Mouse (Mus musculus) midbrain, postnatal 0 days (tissue): ENCODE data around the gene Ntmt1. TPM values are rescaled to one million over a fixed set of nuclear protein-coding genes. Genes with fewer than 3 reads are reported as not detected.

Source experiments
- ATAC-seq: fragments of 200-750 bp; cut with Nextera tagmentation; 2 replicates; pipeline ENCODE4 v1.8.0; 2017; ENCODE audit warnings: moderate number of reproducible peaks, mild to moderate bottlenecking, moderate TSS enrichment, moderate library complexity; ENCODE audit not compliant: low FRiP score
- DNase-seq: peaks from one replicate; pipeline ENCODE4 v3.0.0-alpha.2; 2015; ENCODE audit warnings: low spot score
- H3K27ac ChIP-seq: fragments of 300-500 bp; sonication (generic); 2 replicates; pipeline ENCODE4 v1.5.1; 2014; ENCODE audit warnings: low read depth, mild to moderate bottlenecking, low read length, mixed read lengths
- H3K27me3 ChIP-seq: fragments of 300-500 bp; sonication (generic); 2 replicates; pipeline ENCODE4 v1.6.1; 2014; ENCODE audit warnings: low read length, control low read depth, mixed read lengths; ENCODE audit not compliant: insufficient read depth
- H3K36me3 ChIP-seq: fragments of 300-500 bp; sonication (generic); 2 replicates; pipeline ENCODE4 v1.6.1; 2014; ENCODE audit warnings: low read length, control low read depth, mixed read lengths; ENCODE audit not compliant: insufficient read depth
- H3K4me1 ChIP-seq: fragments of 300-500 bp; sonication (generic); 2 replicates; pipeline ENCODE4 v1.6.1; 2014; ENCODE audit warnings: mild to moderate bottlenecking, control low read depth, antibody characterized with exemption, low read length, mixed read lengths; ENCODE audit not compliant: insufficient read depth
- H3K4me2 ChIP-seq: fragments of 300-500 bp; sonication (generic); 2 replicates; pipeline ENCODE4 v1.6.1; 2014; ENCODE audit warnings: low read depth, mild to moderate bottlenecking, low read length, mixed read lengths; ENCODE audit not compliant: poor library complexity, severe bottlenecking
- H3K4me3 ChIP-seq: fragments of 300-500 bp; sonication (generic); 2 replicates; pipeline ENCODE4 v1.5.1; 2014; ENCODE audit warnings: low read depth, mild to moderate bottlenecking, low read length, moderate library complexity
- H3K9ac ChIP-seq: fragments of 300-500 bp; sonication (generic); replicated peaks from 2 replicates; pipeline ENCODE4 v1.6.1; 2014; ENCODE audit warnings: mild to moderate bottlenecking, low read length, moderate library complexity, mixed read lengths; ENCODE audit not compliant: poor library complexity, severe bottlenecking
- H3K9me3 ChIP-seq: fragments of 300-500 bp; sonication (generic); 2 replicates; pipeline ENCODE4 v1.6.1; 2016; ENCODE audit warnings: low read length, control low read depth
- CTCF ChIP-seq: IDR thresholded peaks from 2 replicates; pipeline ENCODE4 v1.5.1; 2016; ENCODE audit warnings: antibody characterized with exemption, mild to moderate bottlenecking
- WGBS: fragments of 180-500 bp; shearing (Covaris S2); extraction: QIAGEN DNeasy Blood & Tissue Kit; methylation state at CpG from one replicate; pipeline ENCODE4 v1.1.7; 2014; 5-methylcytosine and 5-hydroxymethylcytosine counted together
- polyA plus RNA-seq: library from polyadenylated mRNA; unstranded; fragments of >200 nt; fragmentation: Nextera tagmentation; extraction: Ambion mirVana; gene quantifications from 2 replicates; pipeline ENCODE4 v1.2.1, GENCODE M21; 2015
- total RNA-seq: library from RNA; depleted of rRNA; stranded (reverse); fragments of >200 nt; gene quantifications from 2 replicates; pipeline ENCODE4 v1.2.3, GENCODE M21; 2014

Ntmt1 gene
- total and polyA plus RNA-seq, 2 experiments from 2014 or later: 62.2 to 90.3 TPM

GRCm38 (mm10) chr2:30766446-30766845 lies 41.2 kb upstream of the Ntmt1 start:
- H3K4me3 ChIP-seq: no peak overlapping the region
- no peak overlapping the region for H3K27ac ChIP-seq
- H3K36me3 ChIP-seq: no peaks in the 10 kb centered on the region
- H3K27me3 ChIP-seq: no peaks in the 10 kb centered on the region
- H3K9me3 ChIP-seq: no peaks in the 10 kb centered on the region
- H3K9ac ChIP-seq: no peak overlapping the region
- no peak for ATAC-seq
- H3K4me2 ChIP-seq: no peak overlapping the region
- TF ChIP-seq CTCF: no peak
- DNase-seq: no peak
- 79% methylated on average over 5 of the region's 5 CpGs for WGBS
- no peaks in the 10 kb centered on the region for H3K4me1 ChIP-seq

GRCm38 (mm10) chr2:30767626-30768240 lies 39.9 kb upstream of the Ntmt1 start:
- 0 out of 2 replicates have a peak, but pooled peaks cover 2% of the 10 kb centered on the region for H3K4me1 ChIP-seq
- H3K4me2 ChIP-seq: no peak overlapping the region
- DNase-seq (no peak), ATAC-seq (no peak)
- H3K9me3 ChIP-seq: no peaks in the 10 kb centered on the region
- no peak overlapping the region for H3K4me3 ChIP-seq
- no peaks in the 10 kb centered on the region for H3K36me3 ChIP-seq
- no peak overlapping the region for H3K9ac ChIP-seq
- no peak for TF ChIP-seq CTCF
- H3K27me3 ChIP-seq: no peaks in the 10 kb centered on the region
- 64% methylated on average over 7 of the region's 7 CpGs for WGBS
- H3K27ac ChIP-seq: no peak overlapping the region

GRCm38 (mm10) chr2:30768529-30768928 lies 39.1 kb upstream of the Ntmt1 start:
- Histone ChIP-seq H3K36me3 (no peaks in the 10 kb centered on the region), H3K4me3 (no peak overlapping the region), H3K9ac (no peak overlapping the region), H3K27ac (no peak overlapping the region), H3K4me1 (0 out of 2 replicates have a peak, but pooled peaks cover 2% of the 10 kb centered on the region), H3K9me3 (no peaks in the 10 kb centered on the region), H3K4me2 (no peak overlapping the region), H3K27me3 (no peaks in the 10 kb centered on the region)
- ATAC-seq: no peak
- 81% methylated on average over 5 of the region's 5 CpGs for WGBS
- no peak for TF ChIP-seq CTCF
- no peak for DNase-seq

GRCm38 (mm10) chr2:30769187-30769586 lies 38.4 kb upstream of the Ntmt1 start:
- TF ChIP-seq CTCF: peak; percentile 62
- DNase-seq (peak; percentile 62), ATAC-seq (no peak)
- Histone ChIP-seq H3K4me2 (no peak overlapping the region), H3K27ac (no peak overlapping the region), H3K9ac (no peak overlapping the region), H3K27me3 (no peaks in the 10 kb centered on the region), H3K4me3 (no peak overlapping the region), H3K9me3 (no peaks in the 10 kb centered on the region), H3K36me3 (no peaks in the 10 kb centered on the region), H3K4me1 (0 out of 2 replicates have a peak, but pooled peaks cover 2% of the 10 kb centered on the region)
- 50% methylated on average over 6 of the region's 6 CpGs for WGBS

- TF ChIP-seq CTCF: no peak
- H3K27ac ChIP-seq: peak overlapping the region; percentile 51
- no peak for DNase-seq
Measured at GRCm38 (mm10) chr2:30771368-30771805, 36.2 kb upstream of the Ntmt1 start.

GRCm38 (mm10) chr2:30771806-30772460 lies 35.7 kb upstream of the Ntmt1 start:
- Histone ChIP-seq H3K9ac (peak overlapping the region; percentile 74), H3K9me3 (no peaks in the 10 kb centered on the region), H3K27ac (peak overlapping the region; percentile 51), H3K4me3 (peak overlapping the region; percentile 41), H3K36me3 (no peaks in the 10 kb centered on the region), H3K4me2 (peak overlapping the region; percentile 83), H3K4me1 (0 out of 2 replicates have a peak, but pooled peaks cover 2% of the 10 kb centered on the region), H3K27me3 (no peaks in the 10 kb centered on the region)
- WGBS: 5% methylated on average over 19 of the region's 19 CpGs
- no peak for TF ChIP-seq CTCF
- DNase-seq (peak; percentile 74), ATAC-seq (peak; percentile 44; the same call in 1 of the 2 replicates)

More at GRCm38 (mm10) chr2:30771368-30771805, 36.2 kb upstream of the Ntmt1 start:
- no peak for ATAC-seq
- peak overlapping the region; percentile 41 for H3K4me3 ChIP-seq
- no peaks in the 10 kb centered on the region for H3K36me3 ChIP-seq
- no peaks in the 10 kb centered on the region for H3K27me3 ChIP-seq
- peak overlapping the region; percentile 74 for H3K9ac ChIP-seq
- 0 out of 2 replicates have a peak, but pooled peaks cover 2% of the 10 kb centered on the region for H3K4me1 ChIP-seq
- peak overlapping the region; percentile 83 for H3K4me2 ChIP-seq
- H3K9me3 ChIP-seq: no peaks in the 10 kb centered on the region
- WGBS: under 1% methylated on average over 47 of the region's 51 CpGs
